8 mouse cellular contexts compared by ENCODE assay signal in the genomic region with DNA sequence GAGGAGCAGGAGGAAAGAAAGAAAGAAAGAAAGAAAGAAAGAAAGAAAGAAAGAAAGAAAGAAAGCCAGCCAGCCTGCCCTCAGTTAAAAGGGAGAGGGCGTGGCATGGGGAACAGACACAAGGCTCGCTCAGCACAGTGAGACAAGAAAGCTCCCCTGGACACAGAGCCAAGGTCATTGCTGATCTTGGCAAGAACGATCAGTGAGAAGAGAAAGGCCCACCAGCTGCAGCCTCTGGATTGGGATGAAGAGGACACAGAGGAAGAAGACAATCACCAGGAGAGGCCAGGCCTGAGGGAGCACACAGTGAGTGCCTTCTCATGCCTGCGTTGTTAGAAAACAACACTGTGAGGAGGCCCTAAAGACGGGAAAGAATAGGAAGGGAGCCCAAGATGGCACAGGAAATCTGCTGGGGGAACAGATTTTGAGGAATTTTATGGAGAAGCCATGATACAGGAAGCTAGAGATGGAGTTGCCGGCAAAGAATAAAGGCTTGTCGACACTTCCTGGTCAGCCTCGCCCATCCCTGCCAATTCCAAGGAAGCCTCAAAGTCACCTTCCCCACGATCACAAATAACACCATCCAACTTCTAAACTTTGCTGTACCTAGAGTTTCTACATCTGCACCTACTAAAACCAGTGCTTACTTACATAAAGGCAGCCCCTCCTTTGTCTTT. TPM values are rescaled to one million over a fixed set of nuclear protein-coding genes. Genes with fewer than 3 reads are reported as not detected.
DNase-seq lines count a peak whose midpoint lies in the region; ATAC-seq and TF ChIP-seq lines count a peak whose summit lies in the region.

No protein-coding gene starts in this region.

- H3K9ac ChIP-seq in ES-E14 (ENCODE audit: insufficient read depth, low read depth, low read length, poor library complexity, severe bottlenecking), result peak overlapping the region; percentile 45; the same call in 1 of the 2 replicates
- H3K9ac ChIP-seq in heart, embryonic 14.5 days (ENCODE audit: low read length), result 0 out of 2 replicates have a peak overlapping the region, but pooled peaks have one; percentile 6
- no peak overlapping the region for H3K9ac ChIP-seq in liver, embryonic 14.5 days (replicated peaks)
- H3K9ac ChIP-seq in forebrain, embryonic 13.5 days, result no peak overlapping the region

- peak overlapping the region; percentile 11; the same call in 1 of the 2 replicates for H3K4me2 ChIP-seq in heart, embryonic 14.5 days (ENCODE audit: low read length)
- H3K4me2 ChIP-seq in liver, embryonic 14.5 days (ENCODE audit: low read depth), result peak overlapping the region; percentile 32
- H3K4me2 ChIP-seq in forebrain, embryonic 13.5 days, result no peak overlapping the region

- H3K36me3 ChIP-seq in ES-E14 (ENCODE audit: control insufficient read depth, insufficient read depth, low read length, poor library complexity, severe bottlenecking), result no peaks in the 10 kb centered on the region
- no peaks in the 10 kb centered on the region for H3K36me3 ChIP-seq in heart, embryonic 14.5 days (ENCODE audit: control insufficient read depth, insufficient read depth, low read length)
- no peaks in the 10 kb centered on the region for H3K36me3 ChIP-seq in liver, embryonic 14.5 days (replicated peaks; ENCODE audit: control insufficient read depth, insufficient read depth, low read depth)
- H3K36me3 ChIP-seq in forebrain, embryonic 13.5 days (ENCODE audit: poor library complexity, severe bottlenecking), result no peaks in the 10 kb centered on the region

- no peaks in the 10 kb centered on the region for H3K27me3 ChIP-seq in heart, embryonic 14.5 days (ENCODE audit: control insufficient read depth, insufficient read depth, low read length)
- no peaks in the 10 kb centered on the region for H3K27me3 ChIP-seq in liver, embryonic 14.5 days (ENCODE audit: control insufficient read depth, insufficient read depth, low read length)
- no peaks in the 10 kb centered on the region for H3K27me3 ChIP-seq in forebrain, embryonic 13.5 days

- H3K27ac ChIP-seq in ES-E14 (ENCODE audit: insufficient read depth, low read depth, low read length, poor library complexity, severe bottlenecking), result peak overlapping the region; percentile 68
- peak overlapping the region; percentile 68 to 74 for H3K27ac ChIP-seq in heart, embryonic 14.5 days (replicated peaks in 1 of 2; ENCODE audit: control insufficient read depth in 1 of 2, insufficient read depth in 1 of 2, low read depth in 2 of 2, low read length in 2 of 2)
- no peak overlapping the region for H3K27ac ChIP-seq in liver, embryonic 14.5 days
- H3K27ac ChIP-seq in forebrain, embryonic 13.5 days, result no peak overlapping the region

- DNase-seq in ES-E14 (ENCODE audit: low read depth, low spot score), result peak; percentile 33
- peak; percentile 33 for DNase-seq in adipocyte (ENCODE audit: low spot score)
- DNase-seq in liver, embryonic 14.5 days (ENCODE audit: low read depth in 3 of 3, low spot score in 3 of 3), result no peak
- no peak for DNase-seq in layer of hippocampus, postnatal 14 days (ENCODE audit: low spot score in 2 of 2)
- no peak for DNase-seq in cerebellum, postnatal 25 days
- DNase-seq in thymus, postnatal 10 days (ENCODE audit: low spot score in 2 of 2), result no peak

- WGBS in heart, embryonic 14.5 days, result 38% methylated on average over 9 of the region's 9 CpGs
- 41% methylated on average over 9 of the region's 9 CpGs for WGBS in liver, embryonic 14.5 days (ENCODE audit: insufficient replicate concordance)
- WGBS in forebrain, embryonic 13.5 days, result 72% methylated on average over 9 of the region's 9 CpGs

- in situ Hi-C loops in ES-E14 (cut with MboI; ENCODE audit: low sequenced_read_pairs in 2 of 2, unreplicated experiment in 2 of 2), result no loop called here

- peak; percentile 40 for ATAC-seq in heart, embryonic 14.5 days (ENCODE audit: insufficient number of reproducible peaks, insufficient read depth, low FRiP score, low read depth)
- ATAC-seq in liver, embryonic 14.5 days (ENCODE audit: insufficient read depth), result no peak
- ATAC-seq in forebrain, embryonic 13.5 days, result no peak

- TF ChIP-seq CTCF in liver, embryonic 14.5 days (IDR thresholded peaks at IDR 0.05; ENCODE audit: low read depth), result no peak

- no peaks in the 10 kb centered on the region for H3K9me3 ChIP-seq in ES-E14 (ENCODE audit: control insufficient read depth, insufficient read depth, low read depth, low read length)
- no peaks in the 10 kb centered on the region for H3K9me3 ChIP-seq in heart, embryonic 14.5 days (ENCODE audit: control insufficient read depth, low read length)
- H3K9me3 ChIP-seq in liver, embryonic 14.5 days (ENCODE audit: control insufficient read depth, low read length), result no peaks in the 10 kb centered on the region
- no peaks in the 10 kb centered on the region for H3K9me3 ChIP-seq in forebrain, embryonic 13.5 days (replicated peaks)

- H3K4me1 ChIP-seq in ES-E14 (ENCODE audit: control insufficient read depth in 2 of 2, insufficient read depth in 2 of 2, low read length in 2 of 2, poor library complexity in 1 of 2), result peaks cover 17 to 19% of the 10 kb centered on the region in 2 experiments; a peak in 3 of 4 replicates
- peaks cover 40 to 72% of the 10 kb centered on the region in 2 experiments for H3K4me1 ChIP-seq in heart, embryonic 14.5 days (ENCODE audit: control insufficient read depth in 2 of 2, insufficient read depth in 2 of 2, low read length in 2 of 2)
- peaks cover 5 to 37% of the 10 kb centered on the region in 2 experiments for H3K4me1 ChIP-seq in liver, embryonic 14.5 days (replicated peaks; ENCODE audit: control insufficient read depth in 2 of 2, insufficient read depth in 2 of 2, low read length in 1 of 2)
- peaks cover 3% of the 10 kb centered on the region; the same call in 1 of the 2 replicates for H3K4me1 ChIP-seq in forebrain, embryonic 13.5 days

- H3K4me3 ChIP-seq in ES-E14 (ENCODE audit: insufficient read depth in 1 of 2, low read depth in 1 of 2, low read length in 2 of 2, poor library complexity in 1 of 2, severe bottlenecking in 1 of 2), result peak overlapping the region; percentile 15 to 49; a peak in 3 of 4 replicates
- no peak overlapping the region for H3K4me3 ChIP-seq in heart, embryonic 14.5 days (ENCODE audit: control insufficient read depth in 1 of 2, insufficient read depth in 1 of 2, low read depth in 1 of 2, low read length in 2 of 2)
- no peak overlapping the region for H3K4me3 ChIP-seq in liver, embryonic 14.5 days (ENCODE audit: insufficient read depth in 1 of 2, low read depth in 2 of 2, low read length in 2 of 2)
- H3K4me3 ChIP-seq in forebrain, embryonic 13.5 days, result no peak overlapping the region

- TF ChIP-seq EP300 in liver, embryonic 14.5 days (IDR thresholded peaks at IDR 0.05; ENCODE audit: low read depth), result no peak

TF ChIP-seq in ES-E14, 5 proteins besides CTCF, POLR2A, EP300 and RAD21:
- TF ChIP-seq HCFC1 (IDR thresholded peaks at IDR 0.05; ENCODE audit: borderline replicate concordance, insufficient read depth, low read length) (no peak), ZNF384 (IDR thresholded peaks at IDR 0.05; ENCODE audit: low read depth, low read length) (no peak), ZC3H11A (IDR thresholded peaks at IDR 0.05; ENCODE audit: borderline replicate concordance, low read depth, low read length) (no peak), MAFK (IDR thresholded peaks at IDR 0.05; ENCODE audit: insufficient read depth, low read depth, low read length) (no peak), CHD2 (IDR thresholded peaks at IDR 0.05; ENCODE audit: low read depth, low read length) (no peak)

RNA-seq across cellular contexts. Expression of gene Iqgap1, which starts 44.2 kb away (rescaled TPM):
- 135 and 170 TPM in 2 replicates for total RNA-seq in ES-E14 (2012; rRNA removed)
- 39.4 and 40.0 TPM in 2 replicates for polyA plus RNA-seq in heart, embryonic 14.5 days (2014; fragmentation: Nextera tagmentation; extraction: Ambion mirVana)
- 4.6 and 5.5 TPM in 2 replicates for polyA plus RNA-seq in liver, embryonic 14.5 days (2012; rRNA removed)
- polyA plus RNA-seq in liver, embryonic 14.5 days (2014; fragmentation: Nextera tagmentation; extraction: Ambion mirVana), result 11.2 and 11.6 TPM in 2 replicates
- polyA plus RNA-seq in forebrain, embryonic 13.5 days (2015; fragmentation: Nextera tagmentation; extraction: Ambion mirVana), result 19.7 and 20.6 TPM in 2 replicates
- total RNA-seq in layer of hippocampus, postnatal 14 days (2021), result 10 to 100 TPM; 26.3 TPM

Comparison
In these comparisons a context has a peak if more than half of its experiments do, and no peak if none do; other contexts are left out.
1. DNase-seq: peak in ES-E14 (single experiment) and adipocyte (single experiment); none in liver, embryonic 14.5 days (0 of 3), layer of hippocampus, postnatal 14 days (0 of 2), cerebellum, postnatal 25 days (0 of 2) and thymus, postnatal 10 days (0 of 2).
2. H3K27ac ChIP-seq: peak in ES-E14 (single experiment) and heart, embryonic 14.5 days (2 of 2); none in liver, embryonic 14.5 days (single experiment) and forebrain, embryonic 13.5 days (single experiment).
3. H3K4me3 ChIP-seq: peak in ES-E14 (2 of 2); none in heart, embryonic 14.5 days (0 of 2), liver, embryonic 14.5 days (0 of 2) and forebrain, embryonic 13.5 days (single experiment).
4. H3K9ac ChIP-seq: peak in ES-E14 (single experiment) and heart, embryonic 14.5 days (single experiment); none in liver, embryonic 14.5 days (single experiment) and forebrain, embryonic 13.5 days (single experiment).